Mouse (Mus musculus): Measurements from ENCODE around the gene Galnt7. TPM values are rescaled to one million over a fixed set of nuclear protein-coding genes. Genes with fewer than 3 reads are reported as not detected.

Galnt7 gene
- polyA plus RNA-seq, 1 experiment from 2014 or later, result 25.6 TPM

DNA sequence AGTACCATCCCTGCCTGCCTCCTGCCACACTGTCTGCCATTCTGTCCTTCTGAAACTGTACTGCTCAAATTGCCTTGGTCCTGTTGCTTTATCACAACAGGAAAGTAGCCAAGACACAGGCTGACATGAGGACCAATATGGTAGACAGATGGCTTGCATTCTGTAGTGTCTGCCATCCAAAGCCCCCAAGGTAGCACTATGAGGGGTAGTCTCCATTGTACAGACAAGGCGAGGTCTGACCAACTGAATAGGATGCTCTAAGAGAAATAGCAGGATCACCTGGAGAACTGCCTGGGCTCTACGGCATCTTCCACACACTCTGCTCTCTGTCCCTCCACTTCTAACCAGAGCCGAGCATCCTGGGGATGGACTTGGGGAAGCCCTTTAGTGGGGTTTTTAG is 29.8 kb downstream of the Galnt7 start:
- no peak overlapping the region for H3K4me2 ChIP-seq (replicated peaks; ENCODE audit: low read depth, low read length)
- no peaks in the 10 kb centered on the region for H3K9me3 ChIP-seq (ENCODE audit: control insufficient read depth, low read length)
- no peak for ATAC-seq (ENCODE audit: low FRiP score, low TSS enrichment)
- H3K27me3 ChIP-seq (ENCODE audit: control insufficient read depth, insufficient read depth, low read length), result no peaks in the 10 kb centered on the region
- peaks cover 9% of the 10 kb centered on the region; the same call in 1 of the 2 replicates for H3K4me1 ChIP-seq (ENCODE audit: control insufficient read depth, insufficient read depth, low read length)
- 93% methylated on average over 3 of the region's 3 CpGs for WGBS
- no peak overlapping the region for H3K4me3 ChIP-seq (ENCODE audit: low read length)
- H3K9ac ChIP-seq (ENCODE audit: low read depth, low read length), result no peak overlapping the region
- no peaks in the 10 kb centered on the region for H3K36me3 ChIP-seq (ENCODE audit: control insufficient read depth, insufficient read depth, low read length)
- no peak overlapping the region for H3K27ac ChIP-seq (ENCODE audit: low read depth, low read length)

DNA sequence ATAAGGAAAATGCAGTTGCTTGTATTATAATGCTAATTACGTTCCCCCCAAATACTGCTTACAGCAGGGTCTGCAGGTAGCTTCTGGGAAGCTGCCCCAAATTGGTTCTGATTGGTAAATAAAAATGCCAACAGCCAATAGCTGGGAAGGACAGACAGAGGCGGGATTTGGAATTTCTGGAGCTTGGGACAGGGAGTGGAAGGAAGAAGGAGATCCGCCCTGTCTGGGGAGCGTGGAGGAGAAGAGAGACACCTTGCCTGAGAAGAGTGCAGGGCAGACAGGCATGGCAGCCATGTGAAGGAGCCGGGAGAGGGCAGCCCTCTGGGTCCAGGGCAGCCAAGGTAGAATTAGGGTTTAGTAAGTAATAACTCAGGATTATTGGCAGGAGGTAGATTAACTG is 35.9 kb downstream of the Galnt7 start:
- Histone ChIP-seq H3K4me1 (ENCODE audit: control insufficient read depth, insufficient read depth, low read length) (peaks cover 26% of the 10 kb centered on the region), H3K36me3 (ENCODE audit: control insufficient read depth, insufficient read depth, low read length) (no peaks in the 10 kb centered on the region), H3K9me3 (ENCODE audit: control insufficient read depth, low read length) (no peaks in the 10 kb centered on the region), H3K27ac (ENCODE audit: low read depth, low read length) (no peak overlapping the region), H3K4me3 (ENCODE audit: low read length) (no peak overlapping the region), H3K27me3 (ENCODE audit: control insufficient read depth, insufficient read depth, low read length) (no peaks in the 10 kb centered on the region), H3K4me2 (replicated peaks; ENCODE audit: low read depth, low read length) (no peak overlapping the region), H3K9ac (ENCODE audit: low read depth, low read length) (no peak overlapping the region)
- no peak for ATAC-seq (ENCODE audit: low FRiP score, low TSS enrichment)
- WGBS, result 59% methylated on average over 5 of the region's 5 CpGs

DNA sequence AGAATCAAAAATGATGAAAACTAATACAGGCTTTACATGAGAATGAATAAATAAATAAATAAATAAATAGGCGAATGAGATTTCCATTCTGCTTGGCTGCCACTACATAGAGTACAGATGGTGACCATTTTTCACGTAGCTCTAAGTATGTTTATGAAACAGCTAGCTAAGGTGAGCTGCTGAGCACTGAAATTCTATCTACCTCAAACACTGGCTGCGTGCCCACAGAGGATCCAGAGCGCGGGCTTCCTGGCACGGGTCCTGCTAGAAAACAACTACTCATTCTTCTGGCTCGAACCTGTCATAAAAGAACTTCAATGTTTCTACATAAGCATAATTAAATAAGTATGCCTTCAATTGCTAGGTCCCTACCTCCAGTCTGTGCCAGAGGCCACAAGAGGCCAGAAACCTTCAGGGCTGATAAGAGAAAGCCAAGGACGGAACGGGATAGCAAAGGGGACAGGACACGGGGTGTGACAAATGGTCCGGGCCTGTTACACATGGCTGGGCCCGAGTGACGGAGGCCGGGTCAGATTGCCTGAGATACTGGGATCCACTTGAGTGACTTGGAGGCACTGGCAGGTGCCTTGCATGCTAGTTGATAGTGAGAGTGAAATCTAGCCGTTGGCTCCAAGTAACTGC is 37.7 kb downstream of the Galnt7 start:
- Histone ChIP-seq H3K27ac (ENCODE audit: low read depth, low read length) (no peak overlapping the region), H3K4me2 (replicated peaks; ENCODE audit: low read depth, low read length) (peak overlapping the region; percentile 13; the same call in 1 of the 2 replicates), H3K36me3 (ENCODE audit: control insufficient read depth, insufficient read depth, low read length) (no peaks in the 10 kb centered on the region), H3K9me3 (ENCODE audit: control insufficient read depth, low read length) (no peaks in the 10 kb centered on the region), H3K9ac (ENCODE audit: low read depth, low read length) (no peak overlapping the region), H3K4me3 (ENCODE audit: low read length) (no peak overlapping the region), H3K4me1 (ENCODE audit: control insufficient read depth, insufficient read depth, low read length) (peaks cover 36% of the 10 kb centered on the region), H3K27me3 (ENCODE audit: control insufficient read depth, insufficient read depth, low read length) (no peaks in the 10 kb centered on the region)
- ATAC-seq (ENCODE audit: low FRiP score, low TSS enrichment), result peak; percentile 91
- 32% methylated on average over 15 of the region's 15 CpGs for WGBS

DNA sequence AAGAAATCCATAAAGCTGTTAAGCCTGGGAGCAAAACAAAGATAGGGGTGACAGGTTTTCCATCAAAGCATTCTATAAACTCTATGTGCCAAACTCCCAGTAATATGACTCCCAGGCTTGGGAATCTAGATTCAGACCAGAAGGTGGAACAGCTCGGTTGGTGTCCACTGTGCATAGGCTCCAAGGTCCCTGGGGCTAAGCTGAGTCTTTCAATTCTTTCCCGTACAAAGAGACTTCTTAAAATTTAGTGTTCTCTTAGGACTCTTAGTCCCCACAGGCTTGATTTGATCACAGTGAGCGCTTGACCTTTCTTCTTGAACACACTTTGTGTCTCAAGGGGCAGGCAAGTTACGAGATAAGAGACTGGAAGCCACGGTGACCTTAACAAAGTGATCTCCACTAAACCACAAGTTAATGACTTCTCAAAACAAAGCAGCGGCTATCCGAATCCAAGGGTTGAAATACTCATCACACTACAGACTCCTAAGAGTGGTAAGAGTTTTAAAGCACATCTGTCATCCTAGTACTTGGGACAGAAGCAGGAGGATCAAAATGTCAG is 41.3 kb downstream of the Galnt7 start:
- 13% methylated on average over 7 of the region's 7 CpGs for WGBS
- H3K27ac ChIP-seq (ENCODE audit: low read depth, low read length), result peak overlapping the region; percentile 42; the same call in 1 of the 2 replicates
- no peak overlapping the region for H3K4me3 ChIP-seq (ENCODE audit: low read length)
- H3K4me2 ChIP-seq (replicated peaks; ENCODE audit: low read depth, low read length), result no peak overlapping the region
- no peaks in the 10 kb centered on the region for H3K27me3 ChIP-seq (ENCODE audit: control insufficient read depth, insufficient read depth, low read length)
- no peak overlapping the region for H3K9ac ChIP-seq (ENCODE audit: low read depth, low read length)
- H3K9me3 ChIP-seq (ENCODE audit: control insufficient read depth, low read length), result no peaks in the 10 kb centered on the region
- no peaks in the 10 kb centered on the region for H3K36me3 ChIP-seq (ENCODE audit: control insufficient read depth, insufficient read depth, low read length)
- ATAC-seq (ENCODE audit: low FRiP score, low TSS enrichment), result peak; percentile 51; the same call in 1 of the 2 replicates
- peaks cover 30% of the 10 kb centered on the region for H3K4me1 ChIP-seq (ENCODE audit: control insufficient read depth, insufficient read depth, low read length)

- Histone ChIP-seq H3K9ac (ENCODE audit: low read depth, low read length) (no peak overlapping the region), H3K9me3 (ENCODE audit: control insufficient read depth, low read length) (no peaks in the 10 kb centered on the region), H3K27ac (ENCODE audit: low read depth, low read length) (no peak overlapping the region), H3K4me1 (ENCODE audit: control insufficient read depth, insufficient read depth, low read length) (peaks cover 26% of the 10 kb centered on the region), H3K4me3 (ENCODE audit: low read length) (no peak overlapping the region), H3K27me3 (ENCODE audit: control insufficient read depth, insufficient read depth, low read length) (no peaks in the 10 kb centered on the region), H3K36me3 (ENCODE audit: control insufficient read depth, insufficient read depth, low read length) (no peaks in the 10 kb centered on the region), H3K4me2 (replicated peaks; ENCODE audit: low read depth, low read length) (no peak overlapping the region)
- WGBS, result 55% methylated on average over 10 of the region's 11 CpGs
- 0 out of 2 replicates have a peak, but pooled peaks have one; percentile 19 for ATAC-seq (ENCODE audit: low FRiP score, low TSS enrichment)
Observed at GRCm38 (mm10) chr8:57610706-57611418, 42.0 kb downstream of the Galnt7 start.

GRCm38 (mm10) chr8:57602511-57602910 is 50.3 kb downstream of the Galnt7 start:
- H3K36me3 ChIP-seq (ENCODE audit: control insufficient read depth, insufficient read depth, low read length), result no peaks in the 10 kb centered on the region
- no peak overlapping the region for H3K9ac ChIP-seq (ENCODE audit: low read depth, low read length)
- no peak overlapping the region for H3K4me3 ChIP-seq (ENCODE audit: low read length)
- 0 out of 2 replicates have a peak, but pooled peaks cover 6% of the 10 kb centered on the region for H3K4me1 ChIP-seq (ENCODE audit: control insufficient read depth, insufficient read depth, low read length)
- 73% methylated on average over 5 of the region's 5 CpGs for WGBS
- no peaks in the 10 kb centered on the region for H3K9me3 ChIP-seq (ENCODE audit: control insufficient read depth, low read length)
- no peak overlapping the region for H3K27ac ChIP-seq (ENCODE audit: low read depth, low read length)
- no peaks in the 10 kb centered on the region for H3K27me3 ChIP-seq (ENCODE audit: control insufficient read depth, insufficient read depth, low read length)
- H3K4me2 ChIP-seq (replicated peaks; ENCODE audit: low read depth, low read length), result no peak overlapping the region
- ATAC-seq (ENCODE audit: low FRiP score, low TSS enrichment), result no peak

DNA sequence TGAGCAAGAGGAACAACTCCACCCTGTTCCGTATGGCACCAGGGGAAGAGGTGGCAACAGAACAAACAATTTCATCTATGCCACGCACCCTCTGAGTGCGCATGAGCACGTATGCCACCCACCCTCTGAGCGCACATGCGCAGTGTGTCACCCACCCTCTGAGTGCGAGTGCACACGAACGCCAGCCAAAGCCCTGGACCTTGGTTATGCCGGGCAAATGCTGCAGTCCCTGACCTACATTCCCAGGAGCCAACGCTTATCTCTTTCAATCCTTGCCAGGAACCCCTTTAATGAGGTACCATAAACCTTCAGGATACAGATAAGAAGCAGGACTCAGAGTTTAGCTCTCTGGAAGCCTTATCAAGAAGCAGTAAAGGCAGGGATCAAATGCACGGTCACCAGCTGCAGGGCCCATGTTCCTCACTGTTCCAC is 50.8 kb downstream of the Galnt7 start:
- H3K4me2 ChIP-seq (replicated peaks; ENCODE audit: low read depth, low read length), result no peak overlapping the region
- H3K9me3 ChIP-seq (ENCODE audit: control insufficient read depth, low read length), result no peaks in the 10 kb centered on the region
- WGBS, result 85% methylated on average over 12 of the region's 12 CpGs
- H3K27me3 ChIP-seq (ENCODE audit: control insufficient read depth, insufficient read depth, low read length), result no peaks in the 10 kb centered on the region
- H3K36me3 ChIP-seq (ENCODE audit: control insufficient read depth, insufficient read depth, low read length), result no peaks in the 10 kb centered on the region
- no peak for ATAC-seq (ENCODE audit: low FRiP score, low TSS enrichment)
- no peak overlapping the region for H3K4me3 ChIP-seq (ENCODE audit: low read length)
- H3K4me1 ChIP-seq (ENCODE audit: control insufficient read depth, insufficient read depth, low read length), result 0 out of 2 replicates have a peak, but pooled peaks cover 6% of the 10 kb centered on the region
- no peak overlapping the region for H3K27ac ChIP-seq (ENCODE audit: low read depth, low read length)
- H3K9ac ChIP-seq (ENCODE audit: low read depth, low read length), result no peak overlapping the region

DNA sequence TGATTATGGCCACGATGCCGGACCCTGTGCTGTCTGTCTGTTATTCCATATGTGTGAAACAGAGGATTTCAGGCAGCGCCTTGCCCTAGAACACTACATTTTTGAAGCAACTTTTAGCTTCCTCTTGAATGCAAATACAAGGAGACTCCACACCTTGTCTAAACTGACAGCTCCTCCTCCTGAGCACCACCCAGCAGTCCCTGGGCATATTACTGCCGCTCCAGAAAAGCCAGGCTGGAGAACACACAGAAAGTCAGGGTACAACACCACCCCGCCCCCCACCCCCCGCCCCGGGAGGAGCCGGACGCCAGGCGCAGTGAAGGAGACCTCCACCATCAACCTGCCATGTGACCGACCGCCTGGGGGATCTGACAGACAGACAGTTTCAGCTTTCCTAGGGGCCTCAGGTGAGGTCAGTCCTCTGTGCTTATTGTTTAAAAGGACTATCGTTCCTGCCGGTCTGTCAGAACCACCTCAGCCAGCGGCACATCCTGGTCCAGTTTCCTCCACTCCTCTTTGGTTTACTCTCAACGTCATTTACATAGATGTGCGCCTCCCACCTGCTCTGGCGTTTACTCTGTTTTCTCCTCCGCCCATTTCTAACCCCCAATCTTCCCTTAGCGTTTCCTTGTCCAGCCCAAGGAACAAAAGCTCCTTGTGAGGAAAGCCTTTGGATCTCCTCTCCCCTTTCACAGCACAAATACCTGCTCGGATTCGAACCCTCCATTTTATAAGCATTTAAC is 52.8 kb downstream of the Galnt7 start:
- Histone ChIP-seq H3K4me3 (ENCODE audit: low read length) (peak overlapping the region; percentile 17; the same call in 1 of the 2 replicates), H3K27me3 (ENCODE audit: control insufficient read depth, insufficient read depth, low read length) (no peaks in the 10 kb centered on the region), H3K27ac (ENCODE audit: low read depth, low read length) (no peak overlapping the region), H3K36me3 (ENCODE audit: control insufficient read depth, insufficient read depth, low read length) (no peaks in the 10 kb centered on the region), H3K4me2 (replicated peaks; ENCODE audit: low read depth, low read length) (peak overlapping the region; percentile 41), H3K4me1 (ENCODE audit: control insufficient read depth, insufficient read depth, low read length) (0 out of 2 replicates have a peak, but pooled peaks cover 6% of the 10 kb centered on the region), H3K9ac (ENCODE audit: low read depth, low read length) (no peak overlapping the region), H3K9me3 (ENCODE audit: control insufficient read depth, low read length) (no peaks in the 10 kb centered on the region)
- 21% methylated on average over 22 of the region's 22 CpGs for WGBS
- peak; percentile 28 for ATAC-seq (ENCODE audit: low FRiP score, low TSS enrichment)
